Mouse (Mus musculus) neural tube, embryonic 11.5 days (tissue): ENCODE results near the gene Meioc. TPM values are rescaled to one million over a fixed set of nuclear protein-coding genes. Genes with fewer than 3 reads are reported as not detected.

Experiments
- ATAC-seq: fragments of 200-750 bp; cut with Nextera tagmentation; 2 replicates; pipeline ENCODE4 v1.8.0; 2017; ENCODE audit warnings: moderate number of reproducible peaks, mild to moderate bottlenecking, moderate TSS enrichment, moderate library complexity; ENCODE audit not compliant: insufficient read depth, low FRiP score, low TSS enrichment
- DNase-seq: peaks from one replicate; pipeline ENCODE4 v3.0.0-alpha.2; 2015; ENCODE audit warnings: low spot score
- H3K27ac ChIP-seq: fragments of 300-500 bp; sonication (generic); 2 replicates; pipeline ENCODE4 v1.5.1; 2014; ENCODE audit warnings: low read depth, mild to moderate bottlenecking, low read length
- H3K27me3 ChIP-seq: fragments of 300-500 bp; sonication (generic); 2 replicates; pipeline ENCODE4 v1.6.1; 2014; ENCODE audit warnings: mild to moderate bottlenecking, low read length, mixed read lengths; ENCODE audit not compliant: control insufficient read depth, insufficient read depth
- H3K36me3 ChIP-seq: fragments of 300-500 bp; sonication (generic); 2 replicates; pipeline ENCODE4 v1.6.1; 2014; ENCODE audit warnings: mild to moderate bottlenecking, low read length, moderate library complexity, mixed read lengths; ENCODE audit not compliant: control insufficient read depth, insufficient read depth
- H3K4me1 ChIP-seq: fragments of 300-500 bp; sonication (generic); 2 replicates; pipeline ENCODE4 v1.6.1; 2014; ENCODE audit warnings: low read length, mixed read lengths; ENCODE audit not compliant: control insufficient read depth, insufficient read depth
- H3K4me2 ChIP-seq: fragments of 300-500 bp; sonication (generic); 2 replicates; pipeline ENCODE4 v1.6.1; 2014; ENCODE audit warnings: low read depth, mild to moderate bottlenecking, moderate library complexity
- H3K4me3 ChIP-seq: fragments of 300-500 bp; sonication (generic); 2 replicates; pipeline ENCODE4 v1.5.1; 2014; ENCODE audit warnings: low read depth, low read length
- H3K9ac ChIP-seq: fragments of 300-500 bp; sonication (generic); 2 replicates; pipeline ENCODE4 v1.6.1; 2014; ENCODE audit warnings: mild to moderate bottlenecking, low read length
- H3K9me3 ChIP-seq: fragments of 300-500 bp; sonication (generic); 2 replicates; pipeline ENCODE4 v1.6.1; 2016; ENCODE audit warnings: low read length; ENCODE audit not compliant: control insufficient read depth
- WGBS: fragments of 180-500 bp; shearing (Covaris S2); extraction: QIAGEN DNeasy Blood & Tissue Kit; methylation state at CpG from one replicate; pipeline ENCODE4 v1.1.7; 2014; 5-methylcytosine and 5-hydroxymethylcytosine counted together
- polyA plus RNA-seq: library from polyadenylated mRNA; unstranded; fragments of >200 nt; fragmentation: Nextera tagmentation; extraction: Ambion mirVana; gene quantifications from 2 replicates; pipeline ENCODE4 v1.2.1, GENCODE M21; 2014

Gene Meioc
- polyA plus RNA-seq: 0.84 and 0.89 TPM in 2 replicates

DNA sequence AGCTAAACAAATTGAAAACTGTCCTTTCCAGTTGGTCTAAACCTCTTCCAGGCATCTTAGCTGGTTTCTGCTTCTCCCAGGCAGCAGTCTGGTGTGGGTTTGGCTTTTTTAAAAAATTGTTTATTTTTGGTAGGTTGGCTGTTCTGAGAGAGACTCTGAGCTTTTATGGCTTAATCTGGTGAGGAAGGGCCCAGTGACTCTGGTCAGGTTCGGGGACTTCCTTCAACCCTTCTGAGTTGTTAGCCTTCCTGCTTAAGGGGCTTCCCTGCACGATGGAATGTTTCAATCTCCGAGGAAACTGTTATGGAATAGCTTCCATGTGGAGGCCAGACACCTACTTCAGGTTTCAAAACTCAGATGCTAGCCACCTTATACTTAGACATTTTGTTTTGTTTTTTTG lies at the start of gene Meioc:
Gene Meioc, plus strand, starts transcription at position 301 of the 400 bp plus-strand sequence.
- no peak for DNase-seq
- H3K4me1 ChIP-seq: no peaks in the 10 kb centered on the region
- no peak within 1 kb of the TSS for H3K9ac ChIP-seq
- H3K4me3 ChIP-seq: no peak within 1 kb of the TSS
- H3K36me3 ChIP-seq: no peaks in the 10 kb centered on the region
- ATAC-seq: no peak
- 0 out of 2 replicates have a peak, but pooled peaks cover 7% of the 10 kb centered on the region for H3K9me3 ChIP-seq
- 71% methylated on average over 3 of the region's 3 CpGs for WGBS
- peaks cover 17% of the 10 kb centered on the region for H3K27me3 ChIP-seq
- no peak within 1 kb of the TSS for H3K27ac ChIP-seq
- no peak within 1 kb of the TSS for H3K4me2 ChIP-seq

DNA sequence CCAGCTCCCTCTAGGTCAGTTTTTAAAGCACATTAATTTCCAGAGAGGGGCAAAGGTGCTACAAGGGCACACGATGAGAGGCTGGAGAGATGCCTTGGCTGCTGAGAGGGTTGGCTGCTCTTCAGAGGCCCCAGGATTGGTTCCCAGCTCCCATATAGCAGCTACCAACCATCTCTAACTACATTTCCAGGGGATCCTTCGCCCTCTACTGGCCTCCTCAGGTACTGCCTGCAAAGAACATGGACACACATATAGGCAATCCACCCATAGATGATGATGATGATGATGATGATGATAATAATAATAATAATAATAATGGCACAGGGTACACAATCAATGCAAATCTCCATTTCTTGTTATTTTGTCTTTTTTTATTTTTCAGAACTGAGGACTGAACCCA lies 44.1 kb upstream of the Meioc start:
- no peak overlapping the region for H3K9ac ChIP-seq
- no peaks in the 10 kb centered on the region for H3K36me3 ChIP-seq
- H3K9me3 ChIP-seq: 0 out of 2 replicates have a peak, but pooled peaks cover 3% of the 10 kb centered on the region
- no peaks in the 10 kb centered on the region for H3K27me3 ChIP-seq
- peaks cover 10% of the 10 kb centered on the region for H3K4me1 ChIP-seq
- no peak overlapping the region for H3K4me3 ChIP-seq
- 68% methylated on average over 2 of the region's 2 CpGs for WGBS
- H3K4me2 ChIP-seq: no peak overlapping the region
- no peak overlapping the region for H3K27ac ChIP-seq
- no peak for ATAC-seq
- DNase-seq: no peak

DNA sequence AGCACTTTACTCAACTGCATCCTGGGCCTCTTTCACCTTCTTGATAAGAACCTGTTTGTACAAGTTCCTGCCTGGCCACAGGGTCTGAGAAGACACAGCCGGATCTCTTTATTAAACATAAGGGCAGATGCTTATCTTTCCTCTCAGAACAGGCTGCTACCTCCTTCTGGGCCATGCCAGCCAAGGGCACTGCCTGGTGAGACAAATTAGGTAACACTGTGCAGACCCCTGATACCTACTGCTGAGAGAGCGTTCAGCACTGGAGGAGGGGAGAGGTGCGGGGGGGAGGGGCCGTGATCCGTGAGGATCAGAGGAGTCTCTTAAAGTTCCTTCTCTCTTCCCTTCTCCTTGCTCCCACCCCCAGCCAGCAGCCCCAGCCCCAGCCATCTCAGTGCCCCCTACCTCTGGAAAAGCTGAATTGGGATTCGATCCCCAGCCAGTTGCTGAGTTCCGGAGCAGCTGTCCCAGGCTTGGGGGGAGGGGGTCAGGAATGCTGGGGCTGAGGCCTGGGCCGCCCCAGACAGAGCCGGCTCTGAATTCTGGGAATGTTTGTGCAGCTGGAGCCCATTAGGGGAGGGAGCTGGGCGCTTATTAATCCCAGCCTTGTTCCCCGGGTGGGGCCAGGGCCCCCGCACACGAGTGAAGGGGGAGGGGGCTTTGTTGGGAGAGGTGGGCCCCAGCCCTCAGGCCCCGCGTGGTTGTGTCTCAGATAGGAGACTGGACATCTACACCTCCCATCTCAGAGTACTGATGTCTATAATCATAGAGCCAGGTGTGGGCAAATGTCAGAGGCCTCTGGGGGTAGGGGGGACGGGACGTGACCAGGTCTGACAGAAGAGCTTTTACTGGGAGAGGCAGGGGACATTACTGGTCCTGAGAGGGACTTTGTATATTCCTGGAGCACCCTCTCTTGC lies 39.4 kb upstream of the Meioc start:
- H3K9me3 ChIP-seq: 0 out of 2 replicates have a peak, but pooled peaks cover 3% of the 10 kb centered on the region
- 9% methylated on average over 17 of the region's 17 CpGs for WGBS
- peak overlapping the region; percentile 20 for H3K4me2 ChIP-seq
- H3K4me1 ChIP-seq: peaks cover 21% of the 10 kb centered on the region
- H3K27ac ChIP-seq: peak overlapping the region; percentile 78
- DNase-seq: peak; percentile 79
- no peaks in the 10 kb centered on the region for H3K36me3 ChIP-seq
- ATAC-seq: peak; percentile 41; the same call in 1 of the 2 replicates
- H3K4me3 ChIP-seq: no peak overlapping the region
- no peaks in the 10 kb centered on the region for H3K27me3 ChIP-seq
- H3K9ac ChIP-seq: peak overlapping the region; percentile 26

DNA sequence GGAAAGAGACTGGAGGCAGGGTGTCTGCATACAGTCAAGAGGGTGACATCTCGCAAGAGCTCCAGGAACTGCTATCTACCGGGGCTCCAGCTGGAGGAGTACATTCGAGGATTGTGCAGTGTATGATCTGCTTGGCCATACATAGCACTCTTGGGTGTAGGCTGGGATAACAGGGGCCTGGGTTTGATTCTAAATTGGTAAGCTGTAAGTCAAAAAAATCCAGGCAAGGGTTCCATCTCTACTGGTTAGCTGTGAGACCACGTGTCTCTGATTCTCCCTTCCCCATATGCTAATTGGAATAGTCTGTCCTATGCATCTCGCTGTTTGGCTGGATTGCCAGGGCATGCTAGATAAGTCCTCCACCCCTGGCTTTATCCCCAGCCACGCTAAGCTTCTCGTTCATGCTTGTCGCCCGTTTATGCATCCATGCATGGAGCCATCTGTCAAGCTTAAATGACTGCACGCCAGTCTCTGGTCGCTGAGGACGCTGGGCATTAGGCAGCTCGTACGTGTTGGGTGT lies 38.6 kb upstream of the Meioc start:
- Histone ChIP-seq H3K4me3 (no peak overlapping the region), H3K4me1 (peaks cover 21% of the 10 kb centered on the region), H3K27me3 (no peaks in the 10 kb centered on the region), H3K9ac (peak overlapping the region; percentile 18; the same call in 1 of the 2 replicates), H3K36me3 (no peaks in the 10 kb centered on the region), H3K9me3 (no peaks in the 10 kb centered on the region), H3K4me2 (peak overlapping the region; percentile 1; the same call in 1 of the 2 replicates), H3K27ac (peak overlapping the region; percentile 78)
- ATAC-seq (no peak), DNase-seq (peak; percentile 58)
- WGBS: 38% methylated on average over 14 of the region's 14 CpGs

DNA sequence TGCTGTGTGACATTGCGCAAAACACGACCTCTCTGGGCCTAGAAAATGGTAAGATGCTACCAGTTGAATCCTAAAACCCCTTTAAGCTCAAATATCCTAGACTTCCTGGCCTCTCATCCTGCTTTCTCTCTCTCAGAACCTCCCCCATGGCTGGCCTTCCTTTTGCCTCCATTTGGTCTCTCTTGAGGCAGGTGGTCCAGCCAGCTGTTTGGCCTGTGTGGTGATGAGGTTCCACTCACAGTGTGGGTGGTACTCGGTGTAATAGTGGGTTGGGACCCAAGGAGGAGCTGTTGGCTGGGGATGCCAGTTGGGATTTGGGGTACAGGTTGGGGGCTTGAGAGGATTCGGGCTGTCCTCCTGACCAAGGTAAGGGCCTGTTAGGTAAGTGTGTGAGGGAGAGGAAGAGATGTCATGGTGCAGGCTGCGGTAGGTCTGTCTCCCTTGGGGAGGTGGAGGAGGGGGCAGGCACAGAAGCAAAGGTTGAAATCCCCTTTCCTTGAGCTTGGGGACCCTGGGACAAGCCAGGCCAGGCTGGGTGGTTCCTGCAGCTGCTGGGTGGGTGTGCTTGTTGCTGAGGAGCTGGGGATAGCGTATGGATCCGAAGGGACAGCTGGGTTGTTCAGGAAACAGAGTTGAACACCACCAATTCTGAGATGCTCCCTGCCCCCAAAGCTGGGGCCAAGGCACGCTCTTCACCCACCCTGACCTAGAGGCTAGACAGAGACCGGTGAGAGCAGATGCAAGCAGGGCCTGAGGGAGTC lies 36.2 kb upstream of the Meioc start:
- Histone ChIP-seq H3K9me3 (no peaks in the 10 kb centered on the region), H3K4me1 (peaks cover 33% of the 10 kb centered on the region), H3K9ac (no peak overlapping the region), H3K4me3 (no peak overlapping the region), H3K27ac (no peak overlapping the region), H3K4me2 (no peak overlapping the region), H3K36me3 (no peaks in the 10 kb centered on the region), H3K27me3 (no peaks in the 10 kb centered on the region)
- whole genome bisulfite sequencing: 83% methylated on average over 9 of the region's 9 CpGs
- ATAC-seq: no peak
- DNase-seq: no peak

DNA sequence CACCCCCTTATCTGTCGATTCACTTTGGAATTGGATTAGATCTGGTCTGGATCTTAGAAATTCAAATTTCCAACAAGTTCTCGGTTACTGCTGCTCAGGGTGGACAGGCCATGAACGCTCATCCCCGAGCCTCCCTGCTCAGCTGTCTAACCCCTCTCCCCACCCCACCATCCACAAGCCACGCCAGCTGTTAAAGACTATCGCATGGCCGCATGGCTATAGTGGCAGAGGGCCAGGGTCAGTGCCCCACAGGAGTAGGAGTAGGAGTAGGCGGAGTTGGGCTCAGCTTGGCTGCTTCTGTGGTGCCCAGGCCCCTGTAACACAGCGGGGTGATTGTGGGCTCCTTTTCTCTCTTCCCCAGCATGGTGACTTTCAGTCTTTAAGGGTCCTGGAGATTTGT lies 35.0 kb upstream of the Meioc start:
- DNase-seq (no peak), ATAC-seq (no peak)
- Histone ChIP-seq H3K4me1 (peaks cover 38% of the 10 kb centered on the region), H3K4me2 (no peak overlapping the region), H3K27me3 (no peaks in the 10 kb centered on the region), H3K9me3 (no peaks in the 10 kb centered on the region), H3K27ac (no peak overlapping the region), H3K9ac (no peak overlapping the region), H3K36me3 (no peaks in the 10 kb centered on the region), H3K4me3 (no peak overlapping the region)
- WGBS: 51% methylated on average over 9 of the region's 9 CpGs

DNA sequence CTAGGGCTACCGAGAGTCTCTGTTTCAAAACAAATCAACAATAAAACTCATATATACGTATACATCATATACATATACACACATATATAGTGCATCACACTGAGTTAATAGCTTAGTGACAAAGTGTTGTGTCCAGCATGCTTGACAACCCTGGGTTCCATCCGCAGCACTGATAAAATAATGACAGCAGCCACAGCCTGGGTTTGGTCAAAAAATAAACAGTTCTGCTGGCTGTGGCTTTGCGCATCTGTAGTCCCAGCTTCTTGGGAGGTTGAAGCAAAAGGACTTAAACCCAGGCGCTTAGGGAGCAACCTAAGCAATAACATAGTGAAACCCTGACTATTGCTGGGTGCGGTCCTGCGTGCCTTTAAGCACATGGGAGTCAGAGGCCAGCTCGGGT lies 34.1 kb upstream of the Meioc start:
- H3K27ac ChIP-seq: no peak overlapping the region
- no peak overlapping the region for H3K4me3 ChIP-seq
- DNase-seq (no peak), ATAC-seq (no peak)
- peaks cover 29% of the 10 kb centered on the region for H3K4me1 ChIP-seq
- H3K27me3 ChIP-seq: no peaks in the 10 kb centered on the region
- H3K9me3 ChIP-seq: no peaks in the 10 kb centered on the region
- H3K4me2 ChIP-seq: no peak overlapping the region
- 62% methylated on average over 8 of the region's 8 CpGs for WGBS
- no peaks in the 10 kb centered on the region for H3K36me3 ChIP-seq
- H3K9ac ChIP-seq: no peak overlapping the region

DNA sequence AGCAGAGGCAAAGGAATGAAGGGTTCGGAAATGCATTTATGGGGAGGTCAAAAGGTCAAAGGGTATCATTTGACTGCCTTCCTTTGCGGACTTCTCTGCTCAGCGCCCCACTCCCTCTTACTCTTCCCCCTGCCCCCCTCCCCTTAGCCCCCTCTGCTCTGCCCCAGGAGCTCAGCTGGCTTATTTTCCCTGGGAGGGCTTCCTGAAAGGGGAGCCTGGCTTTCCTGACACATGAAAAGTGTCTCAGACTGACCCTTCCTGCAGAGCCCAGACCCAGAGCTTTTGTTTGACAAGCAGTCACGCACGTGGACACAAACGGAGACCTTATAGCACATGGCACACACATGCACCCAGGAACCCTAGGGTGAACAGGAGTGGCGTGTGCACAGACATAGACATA lies 32.8 kb upstream of the Meioc start:
- Histone ChIP-seq H3K27me3 (no peaks in the 10 kb centered on the region), H3K27ac (no peak overlapping the region), H3K4me3 (no peak overlapping the region), H3K9ac (no peak overlapping the region), H3K9me3 (no peaks in the 10 kb centered on the region), H3K4me1 (peaks cover 17% of the 10 kb centered on the region), H3K4me2 (no peak overlapping the region), H3K36me3 (no peaks in the 10 kb centered on the region)
- no peak for ATAC-seq
- WGBS: 7% methylated on average over 7 of the region's 7 CpGs
- DNase-seq: peak; percentile 36
